In the genomic region with DNA sequence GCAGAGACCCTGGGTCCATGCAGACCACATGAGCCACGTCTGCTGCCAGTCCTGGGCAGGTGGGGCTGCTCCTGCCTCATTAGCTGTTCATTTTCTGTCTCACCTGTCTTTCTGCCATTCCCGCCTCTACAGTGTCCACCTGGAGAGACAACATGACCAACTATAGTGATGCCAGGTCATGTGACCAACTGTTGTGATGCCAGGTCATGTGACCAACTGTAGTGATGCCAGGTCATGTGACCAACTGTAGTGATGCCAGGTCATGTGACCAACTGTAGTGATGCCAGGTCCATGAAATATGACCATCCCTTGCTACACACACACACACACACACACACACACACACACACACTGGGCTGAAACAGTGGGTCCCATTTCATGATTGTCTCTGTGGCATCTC, we compare ENCODE assay signal across 30 mouse cellular contexts. TPM values are rescaled to one million over a fixed set of nuclear protein-coding genes. Genes with fewer than 3 reads are reported as not detected.
"Had no signal": no experiment of that assay in that cellular context is flagged by ENCODE, and none has a peak within 500 bp of the region (broad histone marks: within the 10 kb centered on the region; RNA-seq: fewer than 3 reads in every experiment).

No protein-coding gene starts in this region.

- DNase-seq: gastrocnemius, adult 2 months; gastrocnemius, postnatal 10 days; gastrocnemius, postnatal 25 days; heart, adult 18-20 months; heart, postnatal 10 days; heart, postnatal 4 days; kidney, adult 11 months; kidney, adult 2 months; kidney, adult 9 months; kidney, postnatal 14 days; kidney, postnatal 36 days; layer of hippocampus, adult 9-11 months; layer of hippocampus, postnatal 36 days; left cerebral cortex, postnatal 4 days had no signal

- H3K27me3 ChIP-seq: heart, embryonic 12.5 days; hindbrain, embryonic 12.5 days; hindbrain, embryonic 15.5 days; kidney, embryonic 15.5 days; limb, embryonic 13.5 days; limb, embryonic 15.5 days; liver, embryonic 12.5 days had no signal

- H3K27ac ChIP-seq: gastrocnemius, adult 2 months; heart, embryonic 10.5 days; hindbrain, embryonic 10.5 days; hindbrain, embryonic 12.5 days; hindbrain, embryonic 15.5 days; hindbrain, postnatal 0 days; kidney, embryonic 15.5 days; kidney, postnatal 0 days; limb, embryonic 13.5 days; limb, embryonic 15.5 days; liver, embryonic 12.5 days; liver, embryonic 14.5 days had no signal

- H3K4me1 ChIP-seq: liver, embryonic 12.5 days had no signal

- ATAC-seq: hindbrain, postnatal 0 days; intestine, embryonic 16.5 days; liver, embryonic 12.5 days had no signal

- H3K4me2 ChIP-seq: heart, embryonic 12.5 days; hindbrain, embryonic 12.5 days; hindbrain, embryonic 15.5 days; kidney, embryonic 15.5 days; limb, embryonic 13.5 days; limb, embryonic 15.5 days; liver, embryonic 12.5 days had no signal

- H3K9ac ChIP-seq: heart, embryonic 12.5 days; hindbrain, embryonic 12.5 days; hindbrain, embryonic 15.5 days; kidney, embryonic 15.5 days; limb, embryonic 13.5 days; limb, embryonic 15.5 days; liver, embryonic 12.5 days; liver, embryonic 14.5 days had no signal

- H3K9me3 ChIP-seq: heart, embryonic 10.5 days; hindbrain, embryonic 10.5 days; hindbrain, embryonic 12.5 days; hindbrain, embryonic 15.5 days; kidney, embryonic 15.5 days; limb, embryonic 13.5 days; limb, embryonic 15.5 days; liver, embryonic 12.5 days had no signal

- H3K36me3 ChIP-seq: heart, embryonic 10.5 days; heart, embryonic 12.5 days; hindbrain, embryonic 10.5 days; hindbrain, embryonic 12.5 days; hindbrain, embryonic 15.5 days; kidney, embryonic 15.5 days; limb, embryonic 13.5 days; limb, embryonic 15.5 days; liver, embryonic 12.5 days had no signal

- H3K4me3 ChIP-seq: gastrocnemius, adult 2 months; heart, embryonic 10.5 days; heart, embryonic 12.5 days; hindbrain, embryonic 10.5 days; hindbrain, embryonic 12.5 days; hindbrain, embryonic 15.5 days; kidney, embryonic 15.5 days; limb, embryonic 13.5 days; limb, embryonic 15.5 days; liver, embryonic 12.5 days had no signal

RNA-seq across cellular contexts. Expression of a gene that starts 41.9 kb away (rescaled TPM):
- total RNA-seq: granulocyte monocyte progenitor cell, adult 5-6 weeks; layer of hippocampus, adult 18-20 months had no signal
- polyA plus RNA-seq: heart, embryonic 12.5 days; liver, embryonic 14.5 days; liver, embryonic 16.5 days had no signal
